Mouse (Mus musculus) cerebellum, adult 9-11 months (tissue): Measurements from ENCODE around the gene Cdkl4.

Experiments used
- DNase-seq: peaks from one replicate; pipeline ENCODE4 v3.0.0; 2022

Gene Cdkl4

GRCm38 (mm10) chr17:80515513-80515912 is 62.1 kb downstream of the Cdkl4 start:
- no peak for DNase-seq

DNA sequence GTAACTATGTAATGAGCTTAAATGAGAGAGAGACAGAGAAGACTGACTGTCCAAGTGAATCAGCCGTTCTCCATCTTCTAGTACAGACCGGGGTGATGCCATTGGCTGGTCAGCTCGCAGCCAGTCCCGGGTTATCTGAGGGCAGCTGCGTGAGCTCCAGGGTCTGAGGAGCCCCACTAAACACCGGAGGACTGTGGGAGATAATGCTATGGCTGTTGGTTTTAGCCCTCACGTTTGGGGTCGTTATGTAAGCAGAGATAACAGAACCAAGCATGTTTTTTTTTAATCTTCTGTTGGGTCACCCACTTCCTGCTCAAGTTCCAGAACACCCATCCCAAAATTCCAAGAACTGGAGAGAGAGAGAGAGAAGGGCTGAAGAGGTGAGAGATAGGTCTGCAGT is 63.8 kb downstream of the Cdkl4 start:
- DNase-seq: no peak

GRCm38 (mm10) chr17:80510459-80510855 is 67.2 kb downstream of the Cdkl4 start:
- no peak for DNase-seq

- no peak for DNase-seq
These were observed 67.8 kb downstream of the Cdkl4 start for GRCm38 (mm10) chr17:80509494-80510458.

DNA sequence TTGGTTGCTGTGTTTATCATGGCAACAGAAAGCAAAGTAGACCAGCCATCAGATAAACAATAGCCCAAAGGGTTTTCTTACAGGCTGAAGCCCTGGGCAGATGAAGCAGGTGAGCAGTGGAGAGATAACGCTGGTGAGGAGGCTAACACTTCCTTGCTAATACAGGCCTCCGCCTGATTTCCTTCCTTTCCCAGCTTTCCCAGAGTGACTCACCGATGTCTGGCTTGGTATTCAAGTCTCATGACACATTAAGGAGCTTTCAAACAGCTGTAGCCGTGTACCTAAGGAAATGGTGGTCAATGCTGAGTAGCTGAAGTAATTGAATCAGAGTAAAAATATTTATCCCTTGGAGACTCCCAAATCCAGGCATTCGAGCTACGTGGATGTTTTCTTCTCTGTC is 71.8 kb downstream of the Cdkl4 start:
- no peak for DNase-seq

GRCm38 (mm10) chr17:80505342-80505741 is 72.3 kb downstream of the Cdkl4 start:
- no peak for DNase-seq

DNA sequence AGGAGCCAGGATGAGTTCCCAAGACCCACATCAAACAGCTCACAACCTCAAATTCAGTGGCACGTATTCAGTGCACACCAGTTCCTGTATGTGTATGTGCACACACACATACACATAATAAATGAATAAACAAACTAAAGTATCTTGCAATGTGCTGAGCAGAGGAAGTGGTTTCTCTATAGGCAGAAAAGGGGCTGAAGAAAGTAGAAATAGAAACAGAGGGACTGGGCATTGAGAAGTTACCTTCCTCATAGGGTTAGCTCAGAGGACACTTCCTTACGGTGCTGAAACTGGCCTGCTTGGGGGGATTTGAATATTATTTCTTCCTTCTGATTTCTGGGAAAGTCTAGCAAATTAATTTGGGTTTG is 75.8 kb downstream of the Cdkl4 start:
- no peak for DNase-seq

GRCm38 (mm10) chr17:80501037-80501804 is 76.4 kb downstream of the Cdkl4 start:
- no peak for DNase-seq

DNA sequence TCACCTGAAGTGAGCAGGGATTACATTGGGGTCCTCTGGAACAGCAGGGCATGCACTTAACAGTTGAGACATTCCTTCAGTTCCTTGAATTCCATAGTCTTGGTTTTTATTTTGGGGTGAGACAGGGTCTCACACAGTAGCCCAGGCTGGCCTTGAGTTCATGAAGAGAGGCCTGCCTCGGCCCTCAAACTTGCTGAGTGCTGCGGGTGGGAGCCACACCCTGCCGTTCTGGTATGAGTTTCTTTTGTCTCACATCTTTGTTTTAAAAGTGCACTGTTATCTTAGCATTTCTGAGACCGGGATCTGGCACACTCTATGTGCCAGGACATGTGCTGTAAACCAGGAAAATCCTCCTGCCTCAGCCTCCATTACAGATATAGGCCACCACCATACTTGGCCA is 77.6 kb downstream of the Cdkl4 start:
- DNase-seq: no peak

- no peak for DNase-seq
These were observed 78.9 kb downstream of the Cdkl4 start for GRCm38 (mm10) chr17:80498600-80499268.

- DNase-seq: no peak
These were observed 80.4 kb downstream of the Cdkl4 start for GRCm38 (mm10) chr17:80497183-80497601.

GRCm38 (mm10) chr17:80496607-80497170 is 80.9 kb downstream of the Cdkl4 start:
- no peak for DNase-seq

DNA sequence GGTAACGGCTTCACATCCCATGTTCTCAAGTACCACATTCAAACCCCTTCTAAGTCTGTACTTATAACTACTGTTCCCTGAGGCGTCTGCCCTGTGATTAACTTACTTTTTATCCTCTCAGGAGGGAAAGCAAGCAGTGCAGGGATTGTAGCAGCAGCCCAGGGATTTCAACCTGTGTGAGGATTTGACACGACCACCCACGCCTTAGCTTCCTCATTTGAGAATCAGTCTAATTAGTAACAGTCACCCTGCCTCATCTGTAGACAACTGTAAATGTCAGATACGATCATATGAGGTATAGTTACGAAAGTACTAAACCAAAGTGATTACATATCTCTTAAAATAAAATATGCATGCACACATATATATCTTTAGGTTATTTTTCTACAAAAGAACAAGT is 81.4 kb downstream of the Cdkl4 start:
- no peak for DNase-seq

- DNase-seq: no peak
These were observed 83.7 kb downstream of the Cdkl4 start for GRCm38 (mm10) chr17:80493891-80494290.

- DNase-seq: no peak
These were observed 84.8 kb downstream of the Cdkl4 start for GRCm38 (mm10) chr17:80492811-80493210.

- no peak for DNase-seq
These were observed 85.3 kb downstream of the Cdkl4 start for GRCm38 (mm10) chr17:80492274-80492673.

DNA sequence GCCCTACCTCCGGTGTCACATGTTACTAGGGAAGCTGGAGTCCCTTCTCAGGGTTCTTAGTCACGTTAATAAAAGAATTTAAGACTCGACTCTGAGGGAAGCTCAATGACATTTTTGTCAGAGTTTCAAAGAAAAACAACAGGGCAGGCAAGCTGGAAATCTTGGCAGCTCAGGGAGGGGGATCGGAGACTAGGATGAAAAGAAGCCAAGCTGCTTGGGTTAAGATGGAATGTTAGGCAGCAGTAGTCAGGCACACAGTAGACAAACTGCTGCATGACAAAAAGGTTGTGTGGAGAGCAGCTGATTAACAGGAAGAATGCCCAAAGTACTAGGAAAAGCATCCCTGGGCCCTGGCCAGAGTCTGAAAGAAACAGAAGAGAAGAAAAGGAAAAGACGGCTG is 87.4 kb downstream of the Cdkl4 start:
- no peak for DNase-seq

DNA sequence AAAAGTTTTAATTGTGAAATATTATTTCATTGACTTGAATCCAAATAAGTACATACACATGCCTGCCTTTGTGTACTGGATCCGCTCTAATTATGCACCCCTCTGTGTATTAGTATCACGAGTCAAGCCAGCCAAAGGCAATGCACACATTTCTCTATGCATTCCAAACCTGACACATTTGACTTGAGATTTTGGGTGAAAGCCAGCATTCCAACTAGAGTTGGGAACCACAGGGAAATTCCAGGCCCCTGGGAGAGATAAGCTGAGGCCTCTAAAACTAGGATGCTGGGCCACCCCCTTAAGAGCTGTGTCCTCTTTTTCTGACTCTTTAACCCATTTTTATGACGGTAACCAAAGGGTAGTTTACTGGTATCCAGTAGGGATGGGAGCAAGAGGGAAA is 88.7 kb downstream of the Cdkl4 start:
- no peak for DNase-seq

DNA sequence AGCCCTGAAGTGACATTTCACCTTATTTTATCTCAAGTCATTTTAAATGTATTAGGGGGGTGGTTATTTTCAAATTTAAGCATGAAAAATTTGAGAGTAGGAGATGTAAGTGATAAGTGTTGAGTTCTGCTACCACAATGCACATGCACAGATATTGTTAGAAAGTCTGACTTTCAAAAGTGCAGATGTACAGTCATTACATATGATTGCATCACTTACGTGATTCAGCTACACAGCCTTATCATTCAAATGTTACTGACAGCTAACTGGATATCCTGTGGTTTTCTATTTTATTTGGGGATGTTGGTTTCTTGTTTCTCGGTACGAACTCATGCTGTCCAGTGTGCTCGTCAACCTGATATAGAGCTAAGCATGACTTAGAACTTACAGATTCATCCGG is 92.5 kb downstream of the Cdkl4 start:
- DNase-seq: no peak

DNA sequence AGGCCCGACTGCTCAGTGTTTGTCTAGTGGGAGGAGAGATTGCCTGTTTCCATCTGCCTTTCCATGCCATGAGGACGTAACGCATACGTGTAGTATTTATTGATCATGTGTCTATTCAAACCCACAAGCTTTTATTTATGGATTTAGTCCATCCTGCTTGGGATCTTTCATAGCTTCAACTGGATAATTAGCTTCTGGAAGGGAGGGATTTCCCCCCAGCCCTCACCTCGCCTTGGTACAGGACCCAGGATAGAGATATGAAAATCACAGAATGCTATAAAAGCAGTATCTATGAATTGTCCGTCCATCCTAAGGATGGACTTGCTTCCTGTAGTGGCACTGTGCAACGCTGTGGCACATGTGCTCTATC is 96.8 kb downstream of the Cdkl4 start:
- no peak for DNase-seq

- peak; percentile 96 for DNase-seq
These were observed 97.4 kb downstream of the Cdkl4 start, which contains the start of gene Sos1 for GRCm38 (mm10) chr17:80480031-80480854. Gene Sos1, minus strand, starts transcription at chr17:80480453.
